Mouse (Mus musculus) heart, postnatal 10 days (tissue): ENCODE measurements around the gene Rassf3. TPM values are rescaled to one million over a fixed set of nuclear protein-coding genes. Genes with fewer than 3 reads are reported as not detected.

ENCODE experiments used
- DNase-seq, 2 experiments: peaks; one replicate each; pipeline ENCODE4 v3.0.0; 2021
- intact Hi-C: fragments of 180-260 bp; cut with DNase I; formaldehyde crosslinking; loops from one replicate; pipeline ENCODE4 v1.15.1; 2025
- total RNA-seq, 2 experiments: library from RNA; stranded (reverse); gene quantifications; 2 replicates each; pipeline ENCODE4 v1.2.3; 2021

Gene Rassf3
- total RNA-seq, 2 experiments from 2014 or later, result 98.8 to 116 TPM

DNA sequence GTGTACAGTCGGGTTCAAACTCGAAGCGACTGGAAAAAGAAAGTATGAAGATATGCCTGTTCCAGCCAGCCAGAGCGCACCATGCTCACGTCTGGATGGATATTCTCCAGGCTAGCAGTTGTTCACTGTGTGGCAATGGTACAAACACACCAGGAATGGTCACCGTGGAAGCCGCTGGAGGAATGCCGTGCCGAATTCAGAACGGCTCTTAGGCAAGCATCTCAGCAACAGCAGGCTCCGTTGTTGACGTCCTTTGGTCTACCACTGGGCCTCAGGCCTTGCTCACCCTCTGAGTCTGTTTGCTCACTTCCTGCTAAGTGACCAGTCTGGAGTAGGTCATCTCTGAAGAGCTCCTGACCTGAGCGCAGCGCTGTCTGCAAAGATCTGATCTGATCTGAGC is 57.3 kb downstream of the Rassf3 start:
- intact Hi-C loops, result no loop called here
- no peak for DNase-seq

DNA sequence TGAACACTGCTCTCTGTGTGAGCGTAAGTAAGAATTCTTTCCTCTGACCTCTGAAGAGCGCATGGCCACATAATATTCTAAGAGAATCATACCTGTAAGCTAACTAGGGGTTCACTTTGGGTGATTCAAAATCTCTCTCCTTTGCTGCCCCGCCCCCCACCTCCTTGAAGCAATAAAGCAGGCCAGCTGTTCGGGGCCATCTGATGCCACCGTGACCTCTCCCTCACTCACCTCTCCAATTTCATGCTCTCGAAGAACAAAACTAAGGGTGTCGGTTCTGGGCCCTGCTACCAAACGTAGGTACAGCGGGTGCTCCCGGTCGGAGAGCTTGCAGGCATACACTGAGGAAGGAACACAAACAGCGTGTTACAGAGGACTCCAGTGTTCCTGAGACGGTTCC is 62.0 kb downstream of the Rassf3 start:
- DNase-seq, result no peak
- intact Hi-C loops, result no loop called here

DNA sequence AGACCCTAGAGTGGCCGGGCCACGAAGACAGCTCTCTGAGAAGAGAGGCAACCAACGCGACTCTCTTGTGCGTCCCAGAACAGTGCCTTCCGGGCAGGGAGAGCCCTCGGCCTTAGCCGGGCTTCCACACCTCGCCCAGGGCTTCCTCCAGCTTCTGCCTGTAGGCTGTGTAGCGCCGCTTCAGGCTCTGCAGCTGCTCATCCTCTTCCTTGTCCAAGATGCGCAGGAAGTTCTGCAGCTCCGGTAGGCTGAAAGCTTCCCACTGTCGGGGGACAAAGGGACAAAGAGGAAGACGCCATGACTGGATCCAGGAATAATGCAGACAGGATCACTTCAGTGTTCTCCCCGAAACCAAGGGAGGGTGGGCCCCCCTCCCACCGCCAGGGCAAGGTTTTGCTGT is 63.3 kb downstream of the Rassf3 start:
- intact Hi-C loops, result loop anchor here (1.0 kb wide), 1 partner anchor 13 kb away; no protein-coding TSS in a partner anchor
- DNase-seq, result peak in 1 of 2 experiments; percentile 27

DNA sequence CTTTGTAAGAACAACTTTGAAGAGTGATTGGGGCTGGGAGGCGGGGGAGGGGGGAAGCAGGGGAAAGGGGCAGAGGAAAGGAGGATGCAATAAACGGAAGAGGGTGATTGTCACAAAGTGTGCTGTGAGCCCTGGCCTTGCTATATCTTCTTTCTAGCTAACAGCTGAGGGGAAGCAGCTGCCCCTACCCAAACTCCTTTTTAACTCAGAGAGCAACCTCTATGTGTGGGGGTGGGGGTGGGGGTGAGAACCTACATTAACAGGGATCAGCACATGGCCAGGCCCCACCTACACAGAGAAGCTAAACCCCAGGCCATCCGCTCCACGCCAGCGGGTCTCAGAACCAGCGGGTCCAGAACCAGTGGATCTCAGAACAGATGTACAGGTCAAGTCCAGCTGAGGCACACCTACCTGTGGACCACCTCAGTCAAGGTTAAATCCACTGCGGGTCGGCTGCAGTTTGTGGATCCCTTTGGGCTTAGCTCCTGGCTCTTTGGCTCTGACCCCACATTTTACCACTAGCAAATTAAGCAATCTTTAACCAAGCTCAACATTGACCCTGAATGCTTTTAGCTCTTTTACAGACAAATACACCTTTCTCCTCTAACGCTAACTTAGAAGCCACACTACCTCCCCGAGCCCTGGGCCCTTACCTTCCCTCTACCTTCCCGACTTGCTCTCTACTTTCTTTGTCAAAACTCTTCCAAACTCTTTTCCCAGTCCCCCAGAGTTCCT is 64.3 kb downstream of the Rassf3 start:
- DNase-seq, result no peak
- intact Hi-C loops, result no loop called here

DNA sequence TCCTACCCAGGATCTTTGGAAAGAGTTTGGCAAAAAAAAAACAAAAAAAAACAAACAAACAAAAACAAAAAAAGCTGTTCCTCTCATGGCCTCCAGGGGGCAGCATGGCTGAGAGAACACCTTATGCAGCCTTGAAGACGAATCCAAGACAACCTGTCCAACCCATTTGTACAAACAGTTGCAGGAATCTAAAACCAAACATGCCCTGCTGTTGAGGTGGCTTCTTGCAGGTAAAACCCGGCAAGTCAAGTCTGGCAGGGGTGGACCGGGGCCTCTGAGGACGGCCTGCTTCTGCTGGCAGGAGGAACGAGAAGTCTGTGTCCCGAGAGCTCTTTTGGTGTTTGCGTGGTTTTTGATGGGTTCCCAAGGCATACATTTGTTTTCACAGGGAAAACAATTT is 66.4 kb downstream of the Rassf3 start:
- intact Hi-C loops, result loop anchor here (1.0 to 2.0 kb wide), 2 partner anchors 67 to 107 kb away; partner anchors contain the start of gene Rassf3
- DNase-seq, result peak; percentile 48 to 65

DNA sequence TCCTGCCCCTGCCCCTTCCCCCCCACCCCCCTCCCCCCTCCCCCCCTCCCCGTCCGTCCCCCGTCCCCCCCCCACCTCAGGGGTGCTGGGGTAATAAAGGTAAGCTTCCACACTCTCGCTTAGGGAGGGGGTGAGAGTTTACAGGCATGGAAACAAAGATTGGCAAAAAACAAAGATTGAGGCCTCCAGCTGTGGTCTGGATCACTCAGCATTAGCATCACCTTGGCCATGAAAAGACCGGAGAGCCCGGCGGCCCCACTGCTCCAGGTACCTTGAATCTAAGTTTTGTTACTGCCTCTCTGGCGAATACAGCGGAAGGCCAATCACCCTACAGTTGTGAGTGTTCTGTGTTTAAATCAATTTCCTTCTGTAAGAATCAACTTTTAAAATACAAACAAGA is 72.2 kb downstream of the Rassf3 start:
- no peak for DNase-seq
- intact Hi-C loops, result no loop called here

DNA sequence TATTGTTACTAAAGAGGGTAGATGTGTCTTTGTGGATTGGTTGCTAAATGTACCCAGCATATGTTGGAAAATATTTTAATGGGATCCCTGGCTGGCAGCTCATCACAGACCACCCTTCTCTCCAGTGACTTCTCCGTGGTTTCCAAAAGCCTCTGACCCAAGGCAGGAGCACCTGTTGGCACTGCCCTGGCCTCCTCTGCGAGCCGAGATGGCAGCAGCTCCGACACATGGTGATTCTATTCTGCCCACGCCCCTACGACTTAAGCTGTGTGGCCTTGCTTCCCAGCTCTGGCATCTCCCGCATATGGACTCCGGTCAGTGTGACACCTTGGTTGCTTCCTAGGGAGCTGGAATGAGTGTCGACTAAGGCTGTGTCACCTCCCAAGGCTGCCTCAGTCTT is 73.0 kb downstream of the Rassf3 start:
- DNase-seq, result no peak
- intact Hi-C loops, result no loop called here

DNA sequence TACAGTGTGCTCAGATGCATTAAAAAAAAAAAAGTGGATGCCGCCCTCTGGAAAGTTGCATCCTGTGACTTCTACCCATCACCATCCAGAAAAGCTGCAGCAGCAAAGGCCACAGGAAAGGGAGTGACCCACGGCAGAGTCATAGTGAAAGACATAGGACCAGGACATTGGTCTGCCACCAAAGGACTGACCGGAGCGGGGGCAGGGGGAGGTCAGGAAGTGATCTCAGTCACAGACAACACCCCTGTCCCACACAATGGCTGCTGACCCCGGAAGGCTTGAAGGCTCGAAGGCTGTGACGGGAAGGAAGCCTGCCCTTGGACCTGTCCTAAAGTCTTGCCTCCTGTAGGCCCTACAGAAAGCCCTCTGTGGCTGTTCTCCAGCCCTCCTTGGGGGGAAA is 75.1 kb downstream of the Rassf3 start:
- intact Hi-C loops, result no loop called here
- no peak for DNase-seq

DNA sequence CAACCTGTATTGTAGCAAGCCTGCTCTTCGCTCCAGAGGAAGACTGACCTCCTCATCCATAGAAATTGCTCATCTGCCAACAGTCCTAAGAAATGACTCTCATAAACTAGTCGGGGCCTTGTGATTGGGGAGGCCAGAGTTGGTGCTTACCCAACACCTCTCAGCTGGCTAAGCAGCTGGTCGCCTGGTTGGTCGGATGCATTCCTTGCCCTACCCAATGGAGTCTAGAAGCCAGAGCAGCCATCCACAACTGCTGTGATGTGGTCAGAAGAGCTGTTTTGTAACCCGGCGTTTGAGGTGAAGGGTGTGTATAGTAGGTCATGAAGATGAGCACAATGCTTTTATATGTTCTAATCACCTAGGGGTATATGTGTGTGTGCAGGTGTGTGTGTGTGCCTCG is 77.5 kb downstream of the Rassf3 start:
- no peak for DNase-seq
- intact Hi-C loops, result no loop called here

DNA sequence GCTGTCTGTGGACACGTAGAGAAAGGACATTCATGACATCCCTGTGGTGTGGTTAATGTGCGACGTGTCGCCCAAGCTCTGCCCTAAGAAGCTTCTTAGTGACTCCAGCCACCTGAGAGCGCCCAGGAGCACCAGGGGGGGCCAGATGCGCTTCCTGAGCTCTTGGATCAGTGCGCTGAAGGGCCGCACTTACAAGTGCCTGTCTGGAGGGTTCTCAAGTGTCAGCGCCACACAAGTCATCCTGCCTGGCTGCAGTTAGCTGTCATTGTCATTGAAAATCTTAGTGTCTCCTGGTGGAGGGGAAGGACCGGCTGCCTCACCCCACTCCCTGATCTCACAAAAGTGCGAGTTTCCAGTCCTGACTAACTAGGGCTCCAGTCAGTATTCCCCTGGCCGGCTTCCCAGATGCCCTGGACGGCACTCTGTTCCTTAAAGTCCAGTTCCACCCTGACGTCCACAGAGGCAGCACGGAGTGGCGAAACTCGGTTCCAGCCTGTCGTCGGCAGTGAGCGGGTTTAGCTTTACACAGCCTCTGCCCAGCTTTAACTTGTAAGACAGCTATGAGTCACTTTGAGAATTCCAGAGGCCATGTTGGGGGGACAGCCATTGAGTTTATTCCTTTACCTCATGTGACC is 80.5 kb downstream of the Rassf3 start:
- DNase-seq, result peak; percentile 58 to 65
- intact Hi-C loops, result no loop called here

DNA sequence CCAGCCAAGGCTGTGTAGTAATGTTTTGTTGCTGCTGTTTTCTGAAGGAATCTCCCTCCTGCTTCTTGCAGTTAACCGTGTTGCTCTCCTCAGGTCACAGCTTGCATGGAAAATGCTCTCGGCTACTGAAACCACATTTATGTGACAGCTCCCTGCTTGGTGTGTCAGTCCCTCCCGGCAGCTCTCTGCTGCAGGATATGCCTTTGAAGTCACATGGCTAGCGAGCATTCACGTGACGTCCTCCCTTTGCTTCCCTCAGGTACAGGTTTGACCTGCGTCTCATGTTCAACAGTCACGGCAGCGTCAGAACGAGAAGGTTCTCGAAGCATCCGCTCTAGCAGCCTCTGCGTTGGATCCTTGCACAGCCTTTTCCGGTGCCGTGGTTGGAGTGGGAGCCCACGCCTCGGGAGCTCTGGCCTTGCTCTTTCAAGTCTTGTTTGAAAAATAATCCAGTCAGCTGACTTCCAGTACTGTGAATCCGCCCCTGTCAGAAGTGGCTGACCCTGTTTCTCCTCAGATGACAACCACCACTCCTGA is 81.3 kb downstream of the Rassf3 start:
- no peak for DNase-seq
- intact Hi-C loops, result no loop called here

DNA sequence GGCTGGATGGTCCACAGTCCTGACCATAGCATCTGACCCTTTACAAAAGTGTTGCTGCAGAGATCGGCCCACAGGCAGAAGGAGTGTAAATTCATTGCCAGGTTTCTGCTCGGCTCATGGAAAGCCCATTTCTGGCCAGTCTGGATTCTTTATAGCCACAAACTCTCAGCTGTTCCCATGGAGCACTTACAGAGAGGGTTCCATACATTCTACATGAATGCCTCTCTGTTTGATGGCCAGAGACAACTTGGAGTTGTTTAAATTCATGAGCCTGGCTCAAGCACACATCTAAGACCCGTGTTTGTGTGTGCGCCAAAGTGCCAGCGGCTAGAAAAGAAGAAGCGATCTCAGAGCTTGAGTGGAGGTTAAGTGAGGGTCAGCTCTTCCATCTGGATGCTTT is 81.9 kb downstream of the Rassf3 start:
- DNase-seq, result no peak
- intact Hi-C loops, result no loop called here

DNA sequence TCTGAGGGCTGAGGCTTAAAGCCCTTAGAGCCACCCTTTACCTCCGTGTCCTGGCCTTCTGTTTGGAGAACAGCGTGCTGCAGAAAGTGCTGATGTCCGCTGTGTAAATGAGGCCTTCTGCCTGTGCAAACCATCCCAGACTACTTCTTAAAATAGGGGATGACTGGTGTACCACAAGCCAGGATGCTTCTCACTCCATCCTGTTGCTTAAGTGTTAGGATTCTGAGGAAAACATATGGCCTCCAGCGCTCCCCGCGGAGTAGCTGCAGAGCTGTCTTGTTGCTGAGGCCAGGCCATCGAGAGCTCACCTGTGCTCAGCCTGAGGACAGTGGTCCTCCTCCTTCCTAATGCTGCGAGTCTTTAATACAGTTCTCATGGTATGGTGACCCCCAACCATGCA is 84.2 kb downstream of the Rassf3 start:
- intact Hi-C loops, result no loop called here

DNA sequence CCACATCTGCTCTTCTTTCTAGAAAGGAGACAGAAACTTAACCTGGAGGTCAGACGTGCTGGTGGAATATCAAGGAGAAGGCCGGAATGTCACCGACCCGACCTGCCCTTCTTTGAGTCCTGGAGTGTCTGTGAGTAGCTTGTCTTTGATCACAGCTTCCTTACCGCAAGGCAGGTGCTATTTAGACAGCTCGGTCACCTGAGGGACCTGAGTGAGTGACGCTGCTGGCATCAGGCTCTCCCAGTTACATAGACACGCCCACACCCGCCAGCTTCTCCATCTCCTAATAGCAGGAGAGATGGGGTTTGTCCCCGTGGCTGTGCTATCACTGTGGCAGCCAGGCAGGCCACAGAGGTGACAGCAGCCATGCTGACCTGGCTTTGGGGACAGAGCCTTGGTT is 85.5 kb downstream of the Rassf3 start:
- intact Hi-C loops, result no loop called here
- no peak for DNase-seq

More for the DNA sequence above, 84.2 kb downstream of the Rassf3 start:
- no peak for DNase-seq

DNA sequence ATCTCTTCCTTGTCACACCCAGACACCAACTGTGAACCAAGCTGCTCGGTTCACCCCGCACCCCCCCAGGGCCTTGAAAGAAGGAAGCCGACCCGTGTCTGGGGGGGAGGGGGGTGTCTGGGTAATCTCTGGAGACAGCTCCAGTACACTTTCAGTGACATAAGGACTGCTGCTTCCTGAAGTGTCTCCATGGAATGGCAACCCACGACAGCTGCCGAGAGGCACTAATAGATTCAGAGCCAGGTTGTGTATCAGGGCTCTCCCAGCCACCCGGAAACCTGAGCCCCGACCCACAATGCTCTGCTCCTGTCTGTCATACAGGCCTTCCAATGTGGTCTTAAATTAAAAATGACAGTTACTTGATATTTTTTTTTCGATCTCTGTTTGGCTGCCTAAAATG is 89.8 kb downstream of the Rassf3 start:
- DNase-seq, result no peak
- intact Hi-C loops, result no loop called here

DNA sequence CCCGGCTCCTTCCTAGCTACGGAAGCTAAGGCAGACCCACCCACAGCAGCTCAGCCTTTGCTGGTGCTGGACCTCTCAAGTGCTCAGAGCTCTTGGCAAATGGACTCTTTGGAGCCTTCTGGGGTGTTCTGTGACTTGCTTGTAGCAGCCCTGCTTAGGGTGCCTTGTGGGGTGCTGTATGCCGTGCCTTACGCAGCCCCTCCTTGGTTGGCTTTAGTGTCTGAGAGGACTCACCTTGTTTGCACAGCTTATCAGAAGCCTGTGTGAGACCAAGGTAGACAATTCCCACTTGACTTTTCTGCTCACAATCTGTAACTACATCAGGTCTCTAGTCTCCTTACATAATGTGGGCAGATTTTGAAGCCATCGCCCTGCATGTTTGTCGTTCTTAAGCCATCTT is 90.5 kb downstream of the Rassf3 start:
- no peak for DNase-seq
- intact Hi-C loops, result no loop called here

DNA sequence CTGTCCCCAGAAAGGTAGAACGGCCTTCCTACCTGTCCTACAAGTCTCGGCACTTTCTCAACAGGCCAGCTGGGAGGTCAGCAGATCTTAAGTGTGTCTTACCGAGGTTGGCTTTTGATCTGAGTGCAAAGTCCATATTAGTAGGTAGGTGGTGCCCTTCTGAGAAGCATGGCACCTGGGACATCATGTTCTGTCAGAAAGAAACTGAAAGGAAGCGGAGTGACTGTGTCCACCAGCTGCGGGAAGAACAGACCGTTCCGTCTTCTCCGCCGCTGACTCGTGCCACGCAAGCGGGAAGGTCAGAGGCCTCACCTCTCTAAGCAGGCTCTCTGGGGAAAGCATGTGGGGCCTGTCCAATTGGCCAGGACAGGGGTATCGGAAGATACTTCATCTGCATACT is 91.4 kb downstream of the Rassf3 start:
- DNase-seq, result no peak
- intact Hi-C loops, result no loop called here

DNA sequence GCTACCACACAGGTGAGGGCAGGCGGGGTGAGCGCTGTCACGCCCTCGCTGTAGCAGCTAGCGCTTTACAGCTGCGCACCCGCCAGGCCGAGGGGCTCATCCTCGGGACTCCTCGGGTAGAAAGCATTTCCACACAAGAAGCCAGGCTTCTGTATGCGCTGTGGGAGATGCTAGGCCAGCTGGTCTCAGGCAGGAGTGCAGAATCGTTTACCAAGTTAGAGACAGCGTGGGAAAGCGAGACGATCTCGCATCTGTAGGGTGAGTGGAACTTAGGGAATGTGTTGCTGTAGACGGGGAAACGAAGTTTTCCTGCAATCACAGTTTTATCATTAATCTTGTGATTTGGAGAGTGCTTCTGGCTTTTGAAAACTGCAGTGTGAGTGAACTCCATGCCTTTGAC is 94.9 kb downstream of the Rassf3 start:
- intact Hi-C loops, result no loop called here
- no peak for DNase-seq

DNA sequence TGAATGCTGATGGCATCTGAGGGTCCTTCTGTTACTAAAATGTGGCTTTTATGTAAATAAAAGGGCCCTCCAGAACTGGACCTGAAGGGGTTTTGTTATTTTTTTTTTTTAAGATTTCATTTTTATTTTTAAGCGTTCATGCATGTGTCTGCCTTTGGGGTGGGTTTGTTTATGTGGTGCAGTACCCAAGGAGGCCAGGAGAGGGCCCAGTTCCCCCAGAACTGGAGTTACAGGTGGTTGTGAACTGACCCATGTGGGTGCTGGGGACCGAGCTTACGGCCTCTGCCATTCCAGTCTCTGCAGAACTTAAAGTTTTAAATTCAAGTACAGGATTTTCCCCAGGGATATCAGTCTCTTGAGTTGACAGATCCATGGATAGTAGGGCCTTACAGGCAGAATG is 96.8 kb downstream of the Rassf3 start:
- intact Hi-C loops, result no loop called here
- no peak for DNase-seq

DNA sequence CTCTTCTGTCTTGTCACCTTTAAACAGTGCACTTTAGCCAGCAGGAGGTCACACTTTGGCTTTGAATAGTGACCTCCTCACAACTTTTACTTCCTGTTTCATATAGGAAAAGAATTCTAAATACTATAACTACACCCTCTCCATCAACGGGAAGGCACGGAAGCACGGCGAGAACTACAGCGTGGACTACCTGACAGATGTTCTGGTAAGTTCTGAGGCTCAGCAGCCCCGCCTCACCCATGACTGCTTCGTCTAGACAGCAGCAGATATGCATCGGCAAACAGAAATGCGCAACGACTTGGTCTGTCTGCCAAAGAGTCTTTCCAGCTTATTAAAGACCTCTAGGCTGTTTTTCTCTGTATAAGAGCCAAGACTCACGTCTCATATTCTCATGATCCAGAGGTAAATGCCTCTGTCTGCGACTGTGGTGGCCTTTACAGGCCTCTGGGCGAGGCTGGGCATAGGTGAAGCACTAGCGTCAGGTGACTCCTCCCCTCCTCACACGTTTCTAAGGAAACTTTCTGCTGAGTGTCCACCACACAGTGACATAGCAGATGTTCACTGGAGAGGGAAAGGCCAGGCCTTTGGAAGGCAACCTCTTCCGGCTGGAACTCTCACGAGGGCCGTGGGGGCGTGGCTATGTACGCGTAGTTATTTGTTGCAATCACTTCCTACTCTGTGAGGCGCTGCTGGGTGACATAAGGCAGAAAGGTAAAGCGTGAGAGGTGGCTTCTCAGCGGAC is 99.4 kb downstream of the Rassf3 start:
- DNase-seq, result no peak
- intact Hi-C loops, result no loop called here

DNA sequence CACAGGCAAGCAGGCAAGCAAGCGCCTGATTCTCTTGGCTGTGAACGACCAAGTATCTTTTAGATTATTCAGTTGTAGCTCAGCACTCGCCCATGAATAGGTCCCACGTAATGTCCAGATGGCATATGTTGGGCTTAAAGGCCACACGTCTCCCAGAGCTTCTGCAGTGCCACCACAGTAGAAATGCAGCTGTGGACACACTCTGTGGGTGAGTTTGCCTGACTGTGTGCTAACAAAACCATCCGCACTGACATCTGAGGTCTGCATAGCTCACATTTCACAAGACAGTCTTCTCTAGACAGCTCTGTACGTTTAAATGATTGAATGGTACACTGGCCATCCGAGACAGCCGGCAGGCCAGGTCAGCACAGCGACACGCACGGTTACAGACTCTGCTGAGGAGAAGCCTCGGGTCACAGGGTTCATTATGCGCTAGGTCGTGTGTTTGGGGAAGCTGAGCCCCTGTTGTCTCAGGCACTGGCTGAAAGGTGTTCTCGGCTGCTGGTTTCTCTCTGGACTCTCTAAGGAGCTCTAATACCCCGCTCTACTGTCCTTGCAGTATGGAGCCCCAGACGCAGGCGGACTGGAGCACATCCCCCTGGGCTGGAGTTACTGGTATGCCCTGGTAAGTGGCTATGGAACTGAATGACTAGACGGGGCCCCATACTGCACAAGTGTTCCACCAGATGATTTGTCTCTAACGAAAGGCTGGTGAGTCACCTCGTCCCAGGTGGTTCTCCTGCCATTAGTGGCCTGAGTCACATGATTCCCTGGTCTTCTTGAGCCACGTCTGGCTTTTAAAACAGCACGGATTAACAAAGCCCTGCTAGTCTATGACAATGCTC is 100.3 kb downstream of the Rassf3 start:
- no peak for DNase-seq
- intact Hi-C loops, result no loop called here
